Mouse (Mus musculus) forebrain, embryonic 15.5 days (tissue): ENCODE measurements at regions not wholly inside any gene's neighbourhood (a gene's known extent, or its start where the extent isn't known, plus 50 kb on each side); places are given as distances from the start of the nearest gene placed in this dataset.

Experiments used
- ATAC-seq: fragments of 200-750 bp; cut with Nextera tagmentation; replicated peaks from 2 replicates; pipeline ENCODE4 v1.8.0; 2017; ENCODE audit warnings: mild to moderate bottlenecking, moderate TSS enrichment, moderate library complexity
- H3K27ac ChIP-seq: fragments of 300-500 bp; sonication (generic); replicated peaks from 2 replicates; pipeline ENCODE4 v1.5.1; 2015; ENCODE audit warnings: mild to moderate bottlenecking, inconsistent platforms
- H3K27me3 ChIP-seq: fragments of 300-500 bp; sonication (generic); 2 replicates; pipeline ENCODE4 v1.6.1; 2015; ENCODE audit warnings: inconsistent platforms
- H3K36me3 ChIP-seq: fragments of 300-500 bp; sonication (generic); 2 replicates; pipeline ENCODE4 v1.6.1; 2015; ENCODE audit warnings: mild to moderate bottlenecking, inconsistent platforms
- H3K4me1 ChIP-seq: fragments of 300-500 bp; sonication (generic); 2 replicates; pipeline ENCODE4 v1.6.1; 2015; ENCODE audit warnings: inconsistent platforms
- H3K4me2 ChIP-seq: fragments of 300-500 bp; sonication (generic); replicated peaks from 2 replicates; pipeline ENCODE4 v1.6.1; 2015; ENCODE audit warnings: mild to moderate bottlenecking, inconsistent platforms
- H3K4me3 ChIP-seq: fragments of 300-500 bp; sonication (generic); 2 replicates; pipeline ENCODE4 v1.5.1; 2015; ENCODE audit warnings: mild to moderate bottlenecking, inconsistent platforms
- H3K9ac ChIP-seq: fragments of 300-500 bp; sonication (generic); replicated peaks from 2 replicates; pipeline ENCODE4 v1.6.1; 2015; ENCODE audit warnings: mild to moderate bottlenecking, inconsistent platforms
- H3K9me3 ChIP-seq: fragments of 300-500 bp; sonication (generic); 2 replicates; pipeline ENCODE4 v1.6.1; 2016; ENCODE audit warnings: inconsistent platforms
- WGBS: fragments of 180-500 bp; shearing (Covaris S2); methylation state at CpG from one replicate; pipeline ENCODE4 v1.1.7; 2015; ENCODE audit warnings: mixed read lengths; 5-methylcytosine and 5-hydroxymethylcytosine counted together

GRCm38 (mm10) chr4:7581220-7581916 is 657.5 kb downstream of the Car8 start:
- no peak overlapping the region for H3K4me3 ChIP-seq
- 0 out of 2 replicates have a peak overlapping the region, but pooled peaks have one; percentile 0 for H3K9ac ChIP-seq
- 18% methylated on average over 8 of the region's 8 CpGs for WGBS
- no peaks in the 10 kb centered on the region for H3K9me3 ChIP-seq
- H3K27ac ChIP-seq, result peak overlapping the region; percentile 77
- peak overlapping the region; percentile 5; the same call in 1 of the 2 replicates for H3K4me2 ChIP-seq
- peaks cover 24% of the 10 kb centered on the region for H3K4me1 ChIP-seq
- ATAC-seq, result peak; percentile 14; the same call in 1 of the 2 replicates
- H3K36me3 ChIP-seq, result no peaks in the 10 kb centered on the region
- no peaks in the 10 kb centered on the region for H3K27me3 ChIP-seq

- Histone ChIP-seq H3K27ac (peak overlapping the region; percentile 77), H3K36me3 (no peaks in the 10 kb centered on the region), H3K4me3 (no peak overlapping the region), H3K9me3 (no peaks in the 10 kb centered on the region), H3K9ac (0 out of 2 replicates have a peak overlapping the region, but pooled peaks have one; percentile 0), H3K4me1 (peaks cover 24% of the 10 kb centered on the region), H3K27me3 (no peaks in the 10 kb centered on the region), H3K4me2 (peak overlapping the region; percentile 5; the same call in 1 of the 2 replicates)
- 38% methylated on average over 10 of the region's 10 CpGs for WGBS
- ATAC-seq, result peak; percentile 81
These were observed 658.2 kb downstream of the Car8 start for GRCm38 (mm10) chr4:7580554-7581219.

- no peaks in the 10 kb centered on the region for H3K4me1 ChIP-seq
- ATAC-seq, result no peak
- no peaks in the 10 kb centered on the region for H3K9me3 ChIP-seq
- WGBS, result 26% methylated on average over 2 of the region's 2 CpGs
- H3K9ac ChIP-seq, result no peak overlapping the region
- no peaks in the 10 kb centered on the region for H3K36me3 ChIP-seq
- no peak overlapping the region for H3K4me2 ChIP-seq
- no peak overlapping the region for H3K27ac ChIP-seq
- H3K4me3 ChIP-seq, result no peak overlapping the region
- H3K27me3 ChIP-seq, result no peaks in the 10 kb centered on the region
These were observed 664.8 kb downstream of the Car8 start for GRCm38 (mm10) chr4:7574011-7574410.

GRCm38 (mm10) chr4:7567687-7568393 is 671.0 kb downstream of the Car8 start:
- Histone ChIP-seq H3K9me3 (no peaks in the 10 kb centered on the region), H3K9ac (no peak overlapping the region), H3K27ac (no peak overlapping the region; the same call in 1 of the 2 replicates), H3K4me2 (no peak overlapping the region), H3K27me3 (no peaks in the 10 kb centered on the region), H3K4me1 (peaks cover 8% of the 10 kb centered on the region; the same call in 1 of the 2 replicates), H3K4me3 (no peak overlapping the region), H3K36me3 (no peaks in the 10 kb centered on the region)
- ATAC-seq, result peak; percentile 81
- WGBS, result 47% methylated on average over 6 of the region's 6 CpGs

GRCm38 (mm10) chr4:7559867-7560832 is 678.7 kb downstream of the Car8 start:
- H3K4me1 ChIP-seq, result no peaks in the 10 kb centered on the region
- WGBS, result 76% methylated on average over 7 of the region's 7 CpGs
- ATAC-seq, result no peak

GRCm38 (mm10) chr4:7558721-7559120 is 680.1 kb downstream of the Car8 start:
- no peak overlapping the region for H3K4me2 ChIP-seq
- H3K9ac ChIP-seq, result no peak overlapping the region
- no peak overlapping the region for H3K27ac ChIP-seq
- WGBS, result 81% methylated on average over 2 of the region's 2 CpGs
- no peak overlapping the region for H3K4me3 ChIP-seq
- H3K27me3 ChIP-seq, result no peaks in the 10 kb centered on the region
- ATAC-seq, result no peak
- H3K9me3 ChIP-seq, result no peaks in the 10 kb centered on the region
- H3K36me3 ChIP-seq, result no peaks in the 10 kb centered on the region
- no peaks in the 10 kb centered on the region for H3K4me1 ChIP-seq

More at GRCm38 (mm10) chr4:7559867-7560832, 678.7 kb downstream of the Car8 start:
- Histone ChIP-seq H3K4me3 (no peak overlapping the region), H3K9ac (no peak overlapping the region), H3K27ac (no peak overlapping the region), H3K27me3 (no peaks in the 10 kb centered on the region), H3K36me3 (no peaks in the 10 kb centered on the region), H3K9me3 (no peaks in the 10 kb centered on the region), H3K4me2 (no peak overlapping the region)

- Histone ChIP-seq H3K4me3 (no peak overlapping the region), H3K9ac (no peak overlapping the region)
These were observed 704.5 kb downstream of the Car8 start for GRCm38 (mm10) chr4:7534301-7534700.

GRCm38 (mm10) chr4:7527718-7528117 is 711.1 kb downstream of the Car8 start:
- Histone ChIP-seq H3K9me3 (no peaks in the 10 kb centered on the region), H3K9ac (no peak overlapping the region), H3K36me3 (no peaks in the 10 kb centered on the region), H3K4me2 (no peak overlapping the region), H3K27me3 (no peaks in the 10 kb centered on the region), H3K4me3 (no peak overlapping the region), H3K4me1 (no peaks in the 10 kb centered on the region), H3K27ac (no peak overlapping the region)
- no peak for ATAC-seq
- WGBS, result 83% methylated on average over 2 of the region's 2 CpGs

More at GRCm38 (mm10) chr4:7534301-7534700, 704.5 kb downstream of the Car8 start:
- no peaks in the 10 kb centered on the region for H3K36me3 ChIP-seq
- H3K27me3 ChIP-seq, result no peaks in the 10 kb centered on the region
- no peaks in the 10 kb centered on the region for H3K4me1 ChIP-seq
- ATAC-seq, result no peak
- 89% methylated on average over 4 of the region's 4 CpGs for WGBS
- no peaks in the 10 kb centered on the region for H3K9me3 ChIP-seq
- no peak overlapping the region for H3K4me2 ChIP-seq
- no peak overlapping the region for H3K27ac ChIP-seq

GRCm38 (mm10) chr4:7513081-7513480 is 725.8 kb downstream of the Car8 start:
- no peak overlapping the region for H3K9ac ChIP-seq
- no peaks in the 10 kb centered on the region for H3K36me3 ChIP-seq
- H3K9me3 ChIP-seq, result no peaks in the 10 kb centered on the region
- H3K4me1 ChIP-seq, result no peaks in the 10 kb centered on the region
- H3K4me2 ChIP-seq, result no peak overlapping the region
- no peak for ATAC-seq
- no peak overlapping the region for H3K27ac ChIP-seq
- H3K4me3 ChIP-seq, result no peak overlapping the region
- 87% methylated on average over 1 of the region's 1 CpGs for WGBS
- H3K27me3 ChIP-seq, result no peaks in the 10 kb centered on the region

- Histone ChIP-seq H3K4me3 (no peak overlapping the region), H3K9ac (no peak overlapping the region), H3K27ac (no peak overlapping the region), H3K27me3 (no peaks in the 10 kb centered on the region), H3K9me3 (no peaks in the 10 kb centered on the region), H3K4me2 (no peak overlapping the region), H3K36me3 (no peaks in the 10 kb centered on the region), H3K4me1 (no peaks in the 10 kb centered on the region)
- ATAC-seq, result no peak
These were observed 753.3 kb downstream of the Car8 start for GRCm38 (mm10) chr4:7485552-7485951.

- H3K4me3 ChIP-seq, result no peak overlapping the region
- H3K36me3 ChIP-seq, result no peaks in the 10 kb centered on the region
- WGBS, result 32% methylated on average over 9 of the region's 9 CpGs
- H3K9ac ChIP-seq, result no peak overlapping the region
- ATAC-seq, result no peak
- H3K27me3 ChIP-seq, result no peaks in the 10 kb centered on the region
- H3K27ac ChIP-seq, result no peak overlapping the region
- H3K9me3 ChIP-seq, result no peaks in the 10 kb centered on the region
- no peak overlapping the region for H3K4me2 ChIP-seq
- H3K4me1 ChIP-seq, result 0 out of 2 replicates have a peak, but pooled peaks cover 2% of the 10 kb centered on the region
These were observed 783.7 kb downstream of the Car8 start for GRCm38 (mm10) chr4:7455130-7455529.
